Mouse (Mus musculus) CD4-positive helper T cell, adult 2 months (primary cell): ENCODE data around the gene Arid1b.

Experiments
- DNase-seq: peaks from one replicate; pipeline ENCODE4 v3.0.0-alpha.2; 2012; ENCODE audit warnings: low read depth, missing footprints, low spot score

Gene Arid1b

DNA sequence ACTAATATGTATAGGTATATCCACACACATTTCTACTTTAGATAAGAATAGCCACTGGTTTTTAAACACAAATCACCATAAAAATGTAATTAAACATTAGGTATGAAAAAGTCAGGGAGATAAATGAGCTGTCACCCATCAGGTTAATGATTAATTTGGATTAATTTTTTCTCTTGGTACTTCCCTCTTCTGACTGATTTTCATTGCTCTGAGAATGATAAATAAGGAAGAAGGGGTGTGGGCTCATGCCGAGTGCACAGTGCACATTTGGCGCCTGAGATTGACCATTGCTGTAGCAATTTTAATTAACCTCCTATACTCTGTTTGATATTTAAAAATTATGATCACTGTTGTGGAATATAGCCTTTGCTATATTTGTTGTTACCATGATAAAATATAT is 159.3 kb downstream of the Arid1b start:
- no peak for DNase-seq

DNA sequence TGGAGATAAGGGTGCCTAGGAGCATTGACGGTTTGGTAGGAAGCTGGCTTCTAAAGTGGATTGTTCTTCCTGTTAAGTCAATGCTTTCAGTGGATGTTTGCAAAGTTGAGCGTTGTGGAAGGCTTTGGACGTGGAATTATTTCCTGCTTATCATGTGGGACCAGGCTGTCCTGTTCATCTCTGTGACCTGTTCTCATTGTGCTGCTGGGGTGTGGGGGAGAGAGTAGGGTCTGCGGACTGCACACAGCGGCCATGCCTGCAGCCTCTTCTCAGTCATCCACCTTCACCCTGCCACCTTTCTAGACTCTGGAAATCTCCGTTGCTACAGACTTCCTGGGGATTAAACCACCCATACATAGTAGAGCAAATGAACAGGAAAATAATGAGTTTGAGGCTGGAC is 160.2 kb downstream of the Arid1b start:
- DNase-seq = no peak

DNA sequence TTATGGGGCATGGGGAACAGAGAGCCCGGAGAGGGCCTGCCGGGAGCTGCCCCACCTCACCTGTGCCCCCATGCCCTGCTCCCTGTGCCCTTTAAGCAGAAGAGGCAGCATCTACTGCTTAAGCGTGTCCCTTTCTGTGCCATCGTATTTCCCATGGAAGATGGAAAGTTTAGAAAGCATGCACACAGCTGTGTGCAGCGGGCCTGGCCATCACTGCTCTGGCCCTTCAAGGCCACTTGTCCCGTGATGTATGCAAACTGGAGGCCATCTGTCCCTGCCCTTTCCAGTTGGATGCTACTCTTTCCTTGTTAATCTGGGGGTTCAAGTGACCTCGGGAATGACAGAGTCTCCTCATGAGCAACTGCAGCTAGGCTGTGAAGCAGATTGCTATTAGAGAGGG is 163.5 kb downstream of the Arid1b start:
- DNase-seq = no peak

DNA sequence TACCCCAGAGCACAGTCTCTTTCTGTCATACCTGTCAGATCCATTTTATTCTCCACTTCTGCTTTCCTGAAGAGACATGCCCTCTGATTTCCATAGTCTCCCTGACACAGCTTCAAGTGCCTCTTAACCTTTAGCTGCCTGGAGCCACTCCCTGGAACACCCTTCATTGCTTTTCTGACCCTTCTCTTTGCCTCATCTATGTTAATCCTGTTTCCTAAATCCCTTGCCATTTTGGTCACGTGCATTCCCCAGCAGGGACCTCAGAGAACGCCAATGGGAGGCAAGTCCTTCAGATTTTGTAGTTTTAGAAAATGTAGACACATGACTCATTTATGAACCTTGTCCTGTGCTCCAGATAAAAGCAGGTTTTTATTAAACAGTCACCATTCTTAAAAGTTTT is 168.4 kb downstream of the Arid1b start:
- no peak for DNase-seq

DNA sequence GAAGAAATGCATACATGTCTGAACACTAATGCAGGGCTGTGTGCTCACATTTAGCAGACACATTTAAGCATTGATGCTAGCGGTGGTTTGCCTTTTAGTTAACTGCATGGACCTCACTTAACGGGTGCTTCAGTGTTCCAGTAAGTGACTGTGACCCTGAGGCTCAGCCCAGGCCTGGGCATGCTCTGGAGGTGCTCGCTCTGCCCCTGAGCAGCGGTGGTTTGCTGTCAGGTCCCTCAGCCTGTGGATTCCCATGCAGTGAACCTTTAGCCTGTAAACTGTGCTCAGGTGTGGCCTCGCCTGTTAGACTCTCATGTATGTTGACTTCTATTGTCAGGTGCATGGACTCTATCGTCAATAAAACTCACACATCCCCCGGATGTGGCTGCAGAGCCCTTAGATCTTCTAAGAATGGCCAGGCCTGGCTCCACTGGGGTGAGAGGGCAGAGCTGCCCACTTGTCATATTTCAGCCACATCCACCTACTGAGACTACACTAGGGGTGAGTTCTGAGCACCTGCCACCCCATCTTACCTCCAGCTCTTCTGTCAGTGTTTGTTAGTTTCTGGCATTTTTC is 169.2 kb downstream of the Arid1b start:
- no peak for DNase-seq

DNA sequence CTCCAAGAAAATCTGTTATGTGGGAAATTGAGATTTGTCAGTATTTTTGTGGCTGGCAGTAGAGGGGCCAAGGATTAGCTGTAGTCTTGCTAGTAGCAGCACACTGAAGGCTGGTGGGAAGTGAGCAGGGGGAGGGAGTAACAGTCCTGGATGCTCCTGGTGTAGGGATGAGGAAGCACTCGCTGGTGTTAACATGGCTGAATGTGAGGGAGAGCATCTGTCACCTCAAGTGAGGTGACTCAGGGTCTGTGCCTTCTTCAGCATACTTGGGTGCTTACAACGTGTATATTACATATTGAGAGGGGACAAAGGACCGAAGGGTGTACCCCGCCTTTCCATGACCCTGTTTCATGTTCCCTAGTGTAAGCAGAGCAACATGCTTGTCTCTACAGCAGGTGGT is 170.7 kb downstream of the Arid1b start:
- no peak for DNase-seq

DNA sequence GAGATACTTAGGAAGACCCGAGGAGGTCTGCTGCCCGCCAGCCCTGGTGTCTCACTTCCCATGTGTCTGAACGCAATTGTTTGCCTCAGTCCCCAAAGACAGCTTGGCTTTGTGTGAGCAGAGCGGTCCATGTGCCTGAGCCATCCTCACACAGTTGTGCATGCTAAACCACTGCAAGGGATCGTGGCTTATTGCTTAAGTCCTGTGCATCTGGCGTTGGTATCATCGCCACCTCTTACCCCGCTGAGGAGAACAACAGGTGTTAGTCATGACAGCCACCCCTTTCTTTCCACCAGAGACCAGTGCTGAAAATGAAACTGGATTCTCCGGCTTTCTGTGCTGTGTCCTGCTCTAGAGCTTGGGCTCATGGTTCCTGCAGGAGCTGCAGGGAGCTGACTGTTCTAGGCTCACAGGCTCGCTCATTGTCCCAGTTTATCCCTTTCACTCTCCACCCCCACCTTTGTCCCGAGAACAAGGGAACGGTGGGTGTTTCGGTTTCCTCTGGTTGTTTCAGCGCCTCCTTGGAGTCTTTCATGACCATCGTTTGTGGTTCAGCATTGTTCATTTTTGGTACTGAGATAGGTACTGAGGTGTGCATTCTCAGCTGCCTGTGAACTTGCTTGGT is 171.2 kb downstream of the Arid1b start:
- peak; percentile 45 for DNase-seq

DNA sequence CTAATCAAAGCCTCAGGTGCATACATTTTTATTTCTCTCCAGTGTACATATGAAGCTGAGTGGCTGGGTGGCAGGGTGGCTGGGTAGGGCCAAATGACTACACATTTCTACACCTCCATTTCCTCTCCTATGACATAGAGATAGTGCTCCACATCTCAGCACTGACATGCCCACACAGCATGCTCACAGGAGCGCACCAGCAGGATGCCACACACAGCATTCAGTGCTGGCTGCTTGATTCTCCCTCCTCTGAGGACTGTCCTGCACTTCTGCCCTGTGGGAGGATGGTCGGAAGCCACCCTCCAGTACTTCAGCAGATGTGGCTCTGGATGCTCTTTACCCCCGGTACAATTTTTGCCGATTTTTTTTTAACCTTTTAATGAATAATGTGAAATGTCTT is 172.0 kb downstream of the Arid1b start:
- no peak for DNase-seq

DNA sequence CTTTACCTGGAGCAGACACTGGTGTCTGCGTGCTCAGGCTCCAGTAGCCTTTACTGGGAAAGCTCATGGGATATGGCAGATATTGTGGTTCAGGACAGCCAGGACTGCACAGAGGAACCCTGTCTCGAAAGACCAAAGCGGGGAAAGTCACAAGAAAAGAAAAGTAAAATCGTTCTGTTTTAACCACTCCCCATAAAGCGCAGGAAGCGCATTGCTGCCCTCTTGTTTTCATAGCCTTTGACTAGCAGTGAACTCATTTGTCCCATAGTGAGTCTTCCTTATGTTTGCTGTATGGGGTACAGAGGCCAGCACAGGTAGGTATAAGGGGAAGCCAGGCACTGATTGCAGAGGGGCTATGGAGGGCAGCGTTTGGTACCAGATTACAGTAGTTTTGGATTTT is 173.9 kb downstream of the Arid1b start:
- peak; percentile 31 for DNase-seq

DNA sequence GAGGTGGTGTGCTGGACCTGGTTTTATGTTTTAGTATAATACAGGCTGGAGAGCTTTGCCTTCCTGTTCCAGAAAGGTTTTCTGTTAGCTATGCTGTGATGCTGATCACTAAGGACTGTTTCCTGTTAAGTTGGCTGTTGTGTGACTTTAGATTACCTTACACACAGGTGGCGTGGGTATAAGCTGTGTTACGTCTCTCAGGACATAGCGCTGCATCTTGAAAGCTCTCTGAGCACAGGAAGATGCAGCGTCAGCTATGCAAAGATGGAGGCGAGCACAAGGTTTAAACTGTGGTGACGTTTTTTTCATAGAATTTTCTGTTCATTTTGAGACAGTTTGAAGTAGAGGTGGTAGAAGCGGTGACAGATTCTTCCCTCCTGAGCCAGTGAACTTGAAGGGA is 174.5 kb downstream of the Arid1b start:
- no peak for DNase-seq

DNA sequence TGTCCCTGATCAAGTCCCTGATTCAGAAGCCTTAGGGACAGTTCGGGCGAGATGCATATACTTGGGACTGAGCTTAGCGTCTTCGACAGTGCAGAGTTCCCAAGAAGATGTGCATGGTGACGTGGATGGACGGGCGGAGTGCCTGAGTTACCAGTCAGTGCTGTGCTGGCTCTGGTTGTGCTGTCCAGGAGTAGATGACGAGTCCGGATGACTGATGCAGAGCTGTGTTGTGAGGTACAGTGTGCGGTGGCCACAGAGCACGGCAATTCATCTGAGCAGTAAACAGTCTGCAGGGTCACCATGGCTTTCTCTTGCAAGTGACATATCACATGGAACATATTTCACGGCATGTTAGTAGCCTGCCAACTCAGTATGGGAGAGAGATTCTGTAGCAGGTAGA is 176.2 kb downstream of the Arid1b start:
- DNase-seq = no peak

DNA sequence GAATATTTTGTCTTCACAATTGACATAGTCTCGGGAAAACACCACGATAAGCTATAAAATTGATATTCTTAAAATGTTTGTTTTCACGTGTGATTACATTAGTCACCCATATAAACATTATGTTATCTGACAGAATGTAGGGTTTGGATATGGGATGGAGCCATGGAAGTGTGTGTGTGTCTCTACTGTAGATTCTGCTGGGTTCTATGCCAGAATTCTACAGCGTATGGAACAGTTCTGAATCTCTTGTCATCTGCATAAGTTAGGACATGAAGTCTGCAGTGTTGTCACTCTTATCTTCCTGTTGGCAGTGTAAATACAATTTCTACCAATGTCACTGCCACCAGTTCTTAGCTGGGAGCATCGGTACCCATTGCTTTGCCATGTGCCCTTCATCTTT is 177.3 kb downstream of the Arid1b start:
- DNase-seq = no peak

DNA sequence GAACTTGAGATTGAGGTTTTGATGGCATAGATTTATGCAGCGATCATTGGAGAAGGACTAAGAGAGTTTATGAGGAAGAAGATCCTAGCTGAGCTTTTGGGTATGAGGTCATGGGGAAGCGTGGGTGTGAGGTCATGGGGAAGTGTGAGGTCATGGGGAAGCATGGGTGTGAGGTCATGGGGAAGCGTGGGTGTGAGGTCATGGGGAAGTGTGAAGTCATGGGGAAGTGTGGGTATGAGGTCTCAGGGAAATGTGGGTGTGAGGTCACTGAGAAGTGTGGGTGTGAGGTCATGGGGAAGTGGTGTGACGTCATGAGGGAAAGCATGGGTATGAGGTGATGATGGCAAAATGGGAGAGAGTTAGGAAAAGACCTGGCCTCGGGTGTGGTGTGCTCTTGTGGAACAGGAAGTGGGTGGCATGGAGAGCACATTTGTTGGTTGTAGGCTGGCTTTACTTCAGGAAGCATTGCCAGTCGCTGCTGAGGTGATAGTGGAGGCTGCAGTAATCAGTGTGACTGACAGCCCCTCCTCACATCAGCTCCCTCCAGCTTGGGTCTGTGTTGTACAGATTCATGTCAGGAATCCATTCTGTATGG is 180.4 kb downstream of the Arid1b start:
- no peak for DNase-seq

DNA sequence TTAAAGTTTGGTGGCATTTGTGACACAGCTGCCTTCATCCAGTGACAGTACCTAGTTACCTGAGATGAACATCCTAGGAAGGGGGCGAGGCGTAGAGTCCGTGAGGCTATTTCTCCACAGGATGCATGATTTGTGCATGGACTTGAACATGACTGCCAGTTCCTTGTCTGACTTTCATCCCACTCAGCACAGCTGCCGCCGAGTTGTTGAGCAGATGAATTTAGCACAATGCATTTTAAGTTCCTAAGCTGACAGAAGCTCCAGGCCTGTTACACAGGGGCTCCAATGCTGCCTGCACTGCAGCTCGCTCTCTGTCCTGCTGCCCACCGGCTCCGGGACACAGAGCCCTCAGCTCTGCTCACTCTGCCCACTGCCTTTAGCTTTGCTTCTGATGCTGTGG is 181.4 kb downstream of the Arid1b start:
- no peak for DNase-seq

DNA sequence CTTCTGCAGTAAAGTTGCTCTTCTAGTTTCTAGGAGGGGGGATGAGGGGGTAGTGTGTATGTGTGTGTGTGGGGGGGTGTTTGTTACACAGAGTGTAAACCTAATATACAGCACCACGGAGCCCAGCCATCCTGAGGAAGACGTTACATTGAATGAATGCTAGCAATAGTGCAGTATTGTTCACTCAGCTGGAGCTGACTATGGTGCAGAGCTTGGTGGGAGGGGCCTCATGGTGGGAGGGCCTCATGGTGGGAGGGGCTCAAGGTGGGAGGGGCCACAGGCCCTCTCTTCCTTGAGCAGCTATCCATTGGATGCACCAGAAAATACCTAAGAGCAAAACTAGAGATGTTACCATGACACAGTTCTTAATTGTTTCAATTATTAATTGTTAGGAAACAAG is 182.2 kb downstream of the Arid1b start:
- DNase-seq = no peak

DNA sequence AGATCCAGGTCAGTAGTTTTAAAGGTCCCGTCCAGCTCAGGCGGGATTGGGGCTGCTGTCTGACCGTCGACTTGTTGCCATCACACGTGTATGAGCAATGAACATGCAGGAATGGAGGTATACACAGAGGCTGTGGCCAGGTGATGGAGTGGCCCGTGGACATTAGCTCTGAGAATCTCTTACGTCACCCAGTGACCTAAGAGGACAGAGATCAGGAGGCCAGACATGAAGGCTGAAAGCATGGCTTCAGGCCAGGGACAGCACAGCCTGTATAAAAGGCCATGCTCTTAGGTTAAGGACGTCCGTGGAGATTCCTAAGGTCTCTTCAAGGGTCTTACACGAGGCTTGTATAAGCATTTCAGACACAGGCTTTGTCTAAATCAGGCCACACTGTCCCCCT is 184.4 kb downstream of the Arid1b start:
- DNase-seq = no peak

DNA sequence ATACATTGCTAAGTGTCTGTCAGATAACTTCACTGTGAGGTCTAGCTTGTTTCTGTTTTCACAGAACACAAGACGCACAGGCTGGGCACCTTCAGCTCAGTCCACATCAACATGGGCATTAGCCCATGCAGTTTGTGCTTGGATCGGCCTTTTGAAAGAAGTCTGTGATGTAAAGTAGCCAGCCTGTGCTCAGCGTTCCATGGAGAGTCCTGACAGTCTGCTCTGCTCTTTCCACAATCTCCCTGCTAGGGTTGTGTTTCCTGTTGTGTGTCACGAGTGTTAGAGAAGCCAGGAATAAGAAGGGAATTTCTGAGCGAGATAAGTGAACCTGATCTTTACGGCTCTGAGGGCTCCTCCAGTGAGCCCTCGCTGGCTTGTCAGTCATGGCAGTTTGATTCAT is 184.9 kb downstream of the Arid1b start:
- no peak for DNase-seq

DNA sequence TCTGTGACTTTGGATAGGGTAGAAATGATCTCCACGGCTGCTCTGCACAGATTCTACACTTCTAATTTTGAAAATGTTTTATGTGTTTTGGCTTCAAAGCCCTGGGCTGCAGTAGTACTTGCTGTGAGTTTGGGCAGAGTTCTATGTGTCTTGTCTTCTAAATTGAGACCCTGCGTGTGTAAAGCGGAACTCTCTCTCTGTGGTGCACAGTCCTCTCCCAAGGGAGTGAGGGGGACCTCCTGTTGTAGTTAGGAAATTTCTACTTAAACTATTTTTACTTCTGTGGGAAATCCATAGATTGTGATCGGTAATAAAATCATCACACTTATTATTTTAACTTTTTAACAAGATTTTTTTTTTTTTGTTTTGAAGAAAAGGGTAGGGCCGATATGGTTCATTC is 185.3 kb downstream of the Arid1b start:
- no peak for DNase-seq

DNA sequence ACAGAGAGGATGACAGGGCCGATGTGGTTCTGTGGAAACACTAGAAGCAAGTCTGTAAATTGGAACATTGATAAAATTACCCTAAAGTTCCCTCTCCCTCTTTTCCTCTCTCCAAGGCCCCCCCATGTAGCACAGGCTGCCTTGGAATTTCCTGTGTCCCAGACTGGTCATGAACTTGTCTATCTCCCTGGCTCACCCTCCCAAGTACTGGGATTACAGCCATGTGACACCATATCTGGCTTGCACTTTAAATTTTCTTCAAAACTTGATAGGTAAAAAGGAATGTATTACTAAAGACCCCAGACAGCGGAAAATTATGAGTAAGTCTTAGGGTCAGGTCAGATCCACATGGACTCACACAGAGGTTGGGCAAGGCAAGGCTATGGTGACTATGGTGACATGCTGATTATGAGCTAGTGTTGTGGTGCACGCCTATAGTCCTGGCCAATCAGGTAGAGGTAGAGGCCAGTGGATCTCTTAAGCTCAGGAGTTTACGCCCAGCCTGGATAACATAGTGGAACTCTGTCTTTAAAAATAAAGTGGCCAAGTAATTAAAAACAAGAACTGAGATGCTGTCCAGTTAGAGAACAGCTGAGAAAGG is 185.9 kb downstream of the Arid1b start:
- DNase-seq = no peak

DNA sequence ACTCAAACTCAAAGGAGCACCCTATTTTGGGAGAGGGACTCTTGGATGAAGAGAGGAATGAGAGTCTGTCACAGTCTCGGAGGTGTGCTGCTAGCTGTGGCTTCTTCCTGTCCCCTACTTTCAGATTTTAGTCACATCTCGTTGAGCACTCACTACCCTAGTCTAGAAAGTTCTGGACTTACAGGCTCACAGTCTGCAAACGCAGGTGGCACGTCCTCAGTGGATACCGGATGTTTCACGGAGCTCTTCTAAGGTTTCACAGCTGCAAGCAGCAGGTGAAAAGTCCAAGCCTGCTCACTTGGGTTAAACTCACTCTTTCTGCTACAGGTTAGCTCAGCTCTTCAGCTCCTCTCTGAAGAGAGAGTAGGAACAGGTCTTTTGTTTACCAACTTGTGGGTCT is 186.8 kb downstream of the Arid1b start:
- peak; percentile 55 for DNase-seq

DNA sequence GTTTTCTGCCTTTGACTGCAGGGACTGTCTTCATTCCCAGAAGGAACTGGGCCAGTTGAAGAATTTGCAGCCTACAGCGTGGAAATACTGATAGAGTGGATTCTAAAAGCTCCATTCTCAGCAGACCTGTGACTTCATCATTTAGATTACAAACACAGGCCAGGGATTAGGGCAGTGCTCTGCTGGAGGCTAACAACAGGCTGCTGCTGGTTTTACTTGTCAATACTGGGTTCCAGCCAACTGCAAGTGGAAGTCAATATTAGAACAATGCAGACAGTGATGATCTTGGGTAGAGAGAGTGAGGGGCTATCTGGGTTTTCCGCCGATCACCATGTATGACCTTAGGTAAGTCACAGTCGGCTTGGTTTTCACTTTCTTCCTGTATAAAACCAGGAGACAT is 188.4 kb downstream of the Arid1b start:
- no peak for DNase-seq

DNA sequence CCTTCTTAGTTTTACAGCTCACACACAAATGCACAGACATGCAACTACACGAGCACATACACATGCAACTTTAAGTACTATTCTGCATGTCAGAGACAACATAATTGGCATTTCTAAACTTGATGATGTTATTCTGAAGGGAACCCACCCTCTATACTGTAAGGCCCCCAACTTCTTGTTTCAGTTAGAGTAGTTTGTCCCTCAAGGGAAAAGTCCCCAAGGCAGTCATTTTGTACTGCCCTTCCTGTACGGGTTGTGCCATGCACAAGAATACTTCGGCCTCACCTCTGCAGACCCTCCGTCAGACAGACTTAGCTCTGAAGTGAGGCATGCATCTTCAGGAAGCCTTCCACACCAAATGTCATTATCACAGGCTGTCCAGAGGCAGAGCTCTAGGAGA is 191.4 kb downstream of the Arid1b start:
- no peak for DNase-seq

DNA sequence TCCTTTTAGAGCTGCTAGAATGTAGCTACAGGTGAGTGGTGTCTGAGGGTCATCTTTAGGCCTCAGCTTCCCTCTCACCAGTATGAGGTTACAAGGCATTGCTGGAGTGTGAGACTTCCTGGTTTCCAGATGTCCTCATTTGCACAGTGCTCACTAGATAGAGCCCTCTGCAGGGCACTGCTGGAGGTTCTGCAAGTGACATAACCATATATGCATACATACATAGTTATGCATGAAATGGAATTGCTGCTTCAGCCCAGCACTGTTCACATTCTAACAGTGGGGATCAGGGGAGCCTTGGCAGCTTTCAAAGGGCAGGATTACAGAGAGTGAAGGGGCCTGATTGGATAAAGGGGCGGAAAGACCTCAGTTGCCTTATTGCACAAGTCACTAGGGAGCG is 193.4 kb downstream of the Arid1b start:
- no peak for DNase-seq
